Mouse (Mus musculus): ENCODE results near the gene Bet1. TPM values are rescaled to one million over a fixed set of nuclear protein-coding genes. Genes with fewer than 3 reads are reported as not detected.
A peak's percentile ranks its signal among the peaks of the same experiment; 100 is the strongest.

Gene Bet1
- 72.7 and 87.0 TPM in 2 replicates for polyA plus RNA-seq (2014; fragmentation: Nextera tagmentation; extraction: Ambion mirVana)

- Histone ChIP-seq H3K36me3 (ENCODE audit: control insufficient read depth, insufficient read depth, low read length) (no peaks in the 10 kb centered on the region), H3K27ac (ENCODE audit: low read depth, low read length) (no peak within 1 kb of the TSS), H3K9me3 (ENCODE audit: control insufficient read depth, low read length) (no peaks in the 10 kb centered on the region), H3K4me2 (replicated peaks; ENCODE audit: low read depth, low read length) (peak within 1 kb of the TSS; percentile 47), H3K4me3 (ENCODE audit: low read length) (peak within 1 kb of the TSS; percentile 86), H3K4me1 (ENCODE audit: control insufficient read depth, insufficient read depth, low read length) (no peaks in the 10 kb centered on the region), H3K9ac (ENCODE audit: low read depth, low read length) (peak within 1 kb of the TSS; percentile 72), H3K27me3 (ENCODE audit: control insufficient read depth, insufficient read depth, low read length) (no peaks in the 10 kb centered on the region)
- ATAC-seq (ENCODE audit: low FRiP score, low TSS enrichment) = peak; percentile 100
- WGBS = under 1% methylated on average over 24 of the region's 24 CpGs
Measured at GRCm38 (mm10) chr6:4086663-4087454, at the start of gene Bet1. TSS of gene Bet1 (minus strand) at chr6:4086972.

GRCm38 (mm10) chr6:4132239-4132638, 45.5 kb upstream of the Bet1 start:
- 80% methylated on average over 7 of the region's 7 CpGs for WGBS
- Histone ChIP-seq H3K9ac (ENCODE audit: low read depth, low read length) (no peak overlapping the region), H3K4me2 (replicated peaks; ENCODE audit: low read depth, low read length) (no peak overlapping the region), H3K4me3 (ENCODE audit: low read length) (no peak overlapping the region), H3K27ac (ENCODE audit: low read depth, low read length) (no peak overlapping the region), H3K36me3 (ENCODE audit: control insufficient read depth, insufficient read depth, low read length) (no peaks in the 10 kb centered on the region), H3K27me3 (ENCODE audit: control insufficient read depth, insufficient read depth, low read length) (no peaks in the 10 kb centered on the region), H3K9me3 (ENCODE audit: control insufficient read depth, low read length) (no peaks in the 10 kb centered on the region), H3K4me1 (ENCODE audit: control insufficient read depth, insufficient read depth, low read length) (no peaks in the 10 kb centered on the region)
- no peak for ATAC-seq (ENCODE audit: low FRiP score, low TSS enrichment)

GRCm38 (mm10) chr6:4131149-4131548, 44.4 kb upstream of the Bet1 start:
- H3K27ac ChIP-seq (ENCODE audit: low read depth, low read length) = no peak overlapping the region
- no peaks in the 10 kb centered on the region for H3K27me3 ChIP-seq (ENCODE audit: control insufficient read depth, insufficient read depth, low read length)
- H3K9ac ChIP-seq (ENCODE audit: low read depth, low read length) = no peak overlapping the region
- H3K36me3 ChIP-seq (ENCODE audit: control insufficient read depth, insufficient read depth, low read length) = no peaks in the 10 kb centered on the region
- ATAC-seq (ENCODE audit: low FRiP score, low TSS enrichment) = no peak
- H3K4me3 ChIP-seq (ENCODE audit: low read length) = no peak overlapping the region
- 45% methylated on average over 2 of the region's 2 CpGs for WGBS
- no peaks in the 10 kb centered on the region for H3K9me3 ChIP-seq (ENCODE audit: control insufficient read depth, low read length)
- no peaks in the 10 kb centered on the region for H3K4me1 ChIP-seq (ENCODE audit: control insufficient read depth, insufficient read depth, low read length)
- no peak overlapping the region for H3K4me2 ChIP-seq (replicated peaks; ENCODE audit: low read depth, low read length)

GRCm38 (mm10) chr6:4118611-4119010, 31.8 kb upstream of the Bet1 start:
- Histone ChIP-seq H3K27ac (ENCODE audit: low read depth, low read length) (no peak overlapping the region), H3K4me3 (ENCODE audit: low read length) (no peak overlapping the region), H3K9ac (ENCODE audit: low read depth, low read length) (no peak overlapping the region), H3K36me3 (ENCODE audit: control insufficient read depth, insufficient read depth, low read length) (no peaks in the 10 kb centered on the region), H3K27me3 (ENCODE audit: control insufficient read depth, insufficient read depth, low read length) (no peaks in the 10 kb centered on the region), H3K4me1 (ENCODE audit: control insufficient read depth, insufficient read depth, low read length) (no peaks in the 10 kb centered on the region), H3K9me3 (ENCODE audit: control insufficient read depth, low read length) (no peaks in the 10 kb centered on the region), H3K4me2 (replicated peaks; ENCODE audit: low read depth, low read length) (no peak overlapping the region)
- 64% methylated on average over 1 of the region's 1 CpGs for WGBS
- ATAC-seq (ENCODE audit: low FRiP score, low TSS enrichment) = no peak

- 83% methylated on average over 2 of the region's 2 CpGs for WGBS
- Histone ChIP-seq H3K4me2 (replicated peaks; ENCODE audit: low read depth, low read length) (no peak overlapping the region), H3K36me3 (ENCODE audit: control insufficient read depth, insufficient read depth, low read length) (no peaks in the 10 kb centered on the region), H3K27ac (ENCODE audit: low read depth, low read length) (no peak overlapping the region), H3K27me3 (ENCODE audit: control insufficient read depth, insufficient read depth, low read length) (no peaks in the 10 kb centered on the region), H3K4me1 (ENCODE audit: control insufficient read depth, insufficient read depth, low read length) (no peaks in the 10 kb centered on the region), H3K4me3 (ENCODE audit: low read length) (no peak overlapping the region), H3K9ac (ENCODE audit: low read depth, low read length) (no peak overlapping the region), H3K9me3 (ENCODE audit: control insufficient read depth, low read length) (no peaks in the 10 kb centered on the region)
- no peak for ATAC-seq (ENCODE audit: low FRiP score, low TSS enrichment)
Measured at GRCm38 (mm10) chr6:4090423-4090822, 3.7 kb upstream of the Bet1 start.

GRCm38 (mm10) chr6:4072281-4072680, 14.5 kb downstream of the Bet1 start:
- Histone ChIP-seq H3K4me3 (ENCODE audit: low read length) (no peak overlapping the region), H3K4me1 (ENCODE audit: control insufficient read depth, insufficient read depth, low read length) (no peaks in the 10 kb centered on the region), H3K4me2 (replicated peaks; ENCODE audit: low read depth, low read length) (no peak overlapping the region), H3K9me3 (ENCODE audit: control insufficient read depth, low read length) (no peaks in the 10 kb centered on the region), H3K27me3 (ENCODE audit: control insufficient read depth, insufficient read depth, low read length) (no peaks in the 10 kb centered on the region), H3K27ac (ENCODE audit: low read depth, low read length) (no peak overlapping the region), H3K36me3 (ENCODE audit: control insufficient read depth, insufficient read depth, low read length) (no peaks in the 10 kb centered on the region), H3K9ac (ENCODE audit: low read depth, low read length) (no peak overlapping the region)
- ATAC-seq (ENCODE audit: low FRiP score, low TSS enrichment) = no peak
- WGBS = 66% methylated on average over 6 of the region's 6 CpGs

GRCm38 (mm10) chr6:4069714-4070113, 17.1 kb downstream of the Bet1 start:
- no peak overlapping the region for H3K4me2 ChIP-seq (replicated peaks; ENCODE audit: low read depth, low read length)
- no peak overlapping the region for H3K27ac ChIP-seq (ENCODE audit: low read depth, low read length)
- no peak overlapping the region for H3K4me3 ChIP-seq (ENCODE audit: low read length)
- H3K9ac ChIP-seq (ENCODE audit: low read depth, low read length) = no peak overlapping the region
- no peaks in the 10 kb centered on the region for H3K36me3 ChIP-seq (ENCODE audit: control insufficient read depth, insufficient read depth, low read length)
- no peaks in the 10 kb centered on the region for H3K4me1 ChIP-seq (ENCODE audit: control insufficient read depth, insufficient read depth, low read length)
- no peaks in the 10 kb centered on the region for H3K9me3 ChIP-seq (ENCODE audit: control insufficient read depth, low read length)
- no peaks in the 10 kb centered on the region for H3K27me3 ChIP-seq (ENCODE audit: control insufficient read depth, insufficient read depth, low read length)
- no peak for ATAC-seq (ENCODE audit: low FRiP score, low TSS enrichment)

GRCm38 (mm10) chr6:4054387-4054786, 32.4 kb downstream of the Bet1 start:
- H3K9ac ChIP-seq (ENCODE audit: low read depth, low read length) = no peak overlapping the region
- H3K27ac ChIP-seq (ENCODE audit: low read depth, low read length) = no peak overlapping the region
- no peaks in the 10 kb centered on the region for H3K27me3 ChIP-seq (ENCODE audit: control insufficient read depth, insufficient read depth, low read length)
- no peaks in the 10 kb centered on the region for H3K9me3 ChIP-seq (ENCODE audit: control insufficient read depth, low read length)
- WGBS = 90% methylated on average over 4 of the region's 4 CpGs
- H3K4me2 ChIP-seq (replicated peaks; ENCODE audit: low read depth, low read length) = no peak overlapping the region
- no peaks in the 10 kb centered on the region for H3K36me3 ChIP-seq (ENCODE audit: control insufficient read depth, insufficient read depth, low read length)
- H3K4me3 ChIP-seq (ENCODE audit: low read length) = no peak overlapping the region
- no peaks in the 10 kb centered on the region for H3K4me1 ChIP-seq (ENCODE audit: control insufficient read depth, insufficient read depth, low read length)
- no peak for ATAC-seq (ENCODE audit: low FRiP score, low TSS enrichment)

- Histone ChIP-seq H3K4me2 (replicated peaks; ENCODE audit: low read depth, low read length) (no peak overlapping the region), H3K36me3 (ENCODE audit: control insufficient read depth, insufficient read depth, low read length) (no peaks in the 10 kb centered on the region), H3K27me3 (ENCODE audit: control insufficient read depth, insufficient read depth, low read length) (no peaks in the 10 kb centered on the region), H3K9me3 (ENCODE audit: control insufficient read depth, low read length) (no peaks in the 10 kb centered on the region), H3K9ac (ENCODE audit: low read depth, low read length) (no peak overlapping the region), H3K4me1 (ENCODE audit: control insufficient read depth, insufficient read depth, low read length) (no peaks in the 10 kb centered on the region), H3K27ac (ENCODE audit: low read depth, low read length) (no peak overlapping the region), H3K4me3 (ENCODE audit: low read length) (no peak overlapping the region)
- ATAC-seq (ENCODE audit: low FRiP score, low TSS enrichment) = no peak
- 67% methylated on average over 1 of the region's 1 CpGs for WGBS
Measured at GRCm38 (mm10) chr6:4052843-4053242, 33.9 kb downstream of the Bet1 start.
